Mouse (Mus musculus) kidney, embryonic 15.5 days (tissue): ENCODE data around the gene Ttll1. TPM values are rescaled to one million over a fixed set of nuclear protein-coding genes. Genes with fewer than 3 reads are reported as not detected.

Source experiments
- ATAC-seq: fragments of 200-750 bp; cut with Nextera tagmentation; replicated peaks from 2 replicates; pipeline ENCODE4 v1.8.0; 2017; ENCODE audit warnings: moderate TSS enrichment; ENCODE audit not compliant: low FRiP score
- H3K27ac ChIP-seq: fragments of 300-500 bp; sonication (generic); 2 replicates; pipeline ENCODE4 v1.5.1; 2015; ENCODE audit warnings: mild to moderate bottlenecking, inconsistent platforms
- H3K27me3 ChIP-seq: fragments of 300-500 bp; sonication (generic); 2 replicates; pipeline ENCODE4 v1.6.1; 2015; ENCODE audit warnings: inconsistent platforms
- H3K36me3 ChIP-seq: fragments of 300-500 bp; sonication (generic); 2 replicates; pipeline ENCODE4 v1.6.1; 2015; ENCODE audit warnings: inconsistent platforms
- H3K4me1 ChIP-seq: fragments of 300-500 bp; sonication (generic); 2 replicates; pipeline ENCODE4 v1.6.1; 2015; ENCODE audit warnings: inconsistent platforms
- H3K4me2 ChIP-seq: fragments of 300-500 bp; sonication (generic); 2 replicates; pipeline ENCODE4 v1.6.1; 2015; ENCODE audit warnings: moderate library complexity, mild to moderate bottlenecking, inconsistent platforms
- H3K4me3 ChIP-seq: fragments of 300-500 bp; sonication (generic); replicated peaks from 2 replicates; pipeline ENCODE4 v1.5.1; 2015; ENCODE audit warnings: mild to moderate bottlenecking, inconsistent platforms
- H3K9ac ChIP-seq: fragments of 300-500 bp; sonication (generic); 2 replicates; pipeline ENCODE4 v1.6.1; 2015; ENCODE audit warnings: mild to moderate bottlenecking, inconsistent platforms
- H3K9me3 ChIP-seq: fragments of 300-500 bp; sonication (generic); replicated peaks from 2 replicates; pipeline ENCODE4 v1.6.1; 2016; ENCODE audit warnings: inconsistent platforms
- WGBS: fragments of 180-500 bp; shearing (Covaris S2); methylation state at CpG from one replicate; pipeline ENCODE4 v1.1.7; 2015; ENCODE audit warnings: mixed read lengths; 5-methylcytosine and 5-hydroxymethylcytosine counted together
- polyA plus RNA-seq: library from polyadenylated mRNA; unstranded; fragments of >200 nt; fragmentation: Nextera tagmentation; extraction: Ambion mirVana; gene quantifications from 2 replicates; pipeline ENCODE4 v1.2.1, GENCODE M21; 2015

Ttll1 gene
- polyA plus RNA-seq, 1 experiment from 2014 or later, result 28.7 TPM

DNA sequence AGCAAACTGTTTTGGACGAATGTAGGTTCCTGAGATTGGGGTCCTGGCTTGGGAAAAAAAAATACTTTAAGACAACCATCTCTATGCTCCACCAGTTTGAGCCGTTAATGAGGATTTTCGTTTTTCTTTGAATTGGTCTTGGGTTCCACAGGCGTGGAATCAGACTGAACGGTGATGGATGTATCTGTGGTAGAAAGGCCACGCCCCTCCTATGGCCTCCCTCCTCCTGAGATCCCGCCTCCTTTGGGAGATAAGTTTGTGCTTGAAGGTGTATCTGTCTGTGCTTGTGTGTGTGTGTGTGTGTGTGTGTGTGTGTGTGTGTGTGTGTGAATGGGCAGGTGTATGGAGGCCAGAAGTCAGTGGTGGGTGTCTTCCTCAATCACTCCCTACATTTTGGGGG is 21.9 kb upstream of the Ttll1 start:
- Histone ChIP-seq H3K36me3 (no peaks in the 10 kb centered on the region), H3K9ac (no peak overlapping the region), H3K4me1 (peaks cover 41% of the 10 kb centered on the region), H3K4me2 (no peak overlapping the region), H3K27me3 (peaks cover 7% of the 10 kb centered on the region), H3K27ac (no peak overlapping the region), H3K9me3 (no peaks in the 10 kb centered on the region), H3K4me3 (no peak overlapping the region)
- 70% methylated on average over 7 of the region's 7 CpGs for WGBS
- no peak for ATAC-seq

DNA sequence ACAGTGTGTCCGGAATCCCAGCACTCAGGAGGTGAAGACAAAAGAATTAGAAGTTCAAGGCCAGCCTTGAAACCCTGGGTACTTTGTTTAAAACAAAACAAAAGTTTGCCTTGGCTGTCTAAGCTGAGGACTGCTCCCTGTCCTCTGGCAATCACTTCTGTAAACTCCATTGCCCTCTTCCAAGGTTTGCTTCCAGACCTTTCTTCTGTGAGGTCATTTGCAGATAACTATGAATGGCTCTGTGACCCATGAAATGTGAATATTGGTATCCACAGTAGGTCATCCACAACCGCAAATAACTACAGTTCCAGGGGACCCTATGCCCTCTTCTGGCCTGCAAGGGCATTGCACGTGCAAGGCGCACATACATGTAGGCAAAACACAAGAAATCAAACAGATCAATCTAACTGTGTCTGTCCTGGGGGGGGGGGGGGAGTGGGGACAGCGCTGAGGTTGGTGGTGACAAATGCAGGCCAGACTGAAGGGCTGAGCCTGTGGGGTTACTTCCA is 21.3 kb upstream of the Ttll1 start:
- Histone ChIP-seq H3K4me2 (no peak overlapping the region), H3K4me3 (no peak overlapping the region), H3K27ac (no peak overlapping the region), H3K9me3 (no peaks in the 10 kb centered on the region), H3K4me1 (peaks cover 47% of the 10 kb centered on the region), H3K9ac (no peak overlapping the region), H3K36me3 (no peaks in the 10 kb centered on the region), H3K27me3 (peaks cover 13% of the 10 kb centered on the region)
- no peak for ATAC-seq
- WGBS, result 88% methylated on average over 5 of the region's 5 CpGs

- no peak overlapping the region for H3K9ac ChIP-seq
- H3K9me3 ChIP-seq, result no peaks in the 10 kb centered on the region
- H3K36me3 ChIP-seq, result no peaks in the 10 kb centered on the region
- H3K27me3 ChIP-seq, result peaks cover 26% of the 10 kb centered on the region
- ATAC-seq, result 0 out of 2 replicates have a peak, but pooled peaks have one; percentile 26
- no peak overlapping the region for H3K4me2 ChIP-seq
- peaks cover 58% of the 10 kb centered on the region for H3K4me1 ChIP-seq
- no peak overlapping the region for H3K4me3 ChIP-seq
- WGBS, result 57% methylated on average over 6 of the region's 6 CpGs
- H3K27ac ChIP-seq, result peak overlapping the region; percentile 82
These were observed 20.0 kb upstream of the Ttll1 start for GRCm38 (mm10) chr15:83530688-83531087.

- Histone ChIP-seq H3K9me3 (no peaks in the 10 kb centered on the region), H3K27ac (peak overlapping the region; percentile 82), H3K4me2 (no peak overlapping the region), H3K27me3 (peaks cover 30% of the 10 kb centered on the region), H3K4me3 (no peak overlapping the region), H3K9ac (no peak overlapping the region), H3K36me3 (no peaks in the 10 kb centered on the region), H3K4me1 (peaks cover 58% of the 10 kb centered on the region)
- 43% methylated on average over 9 of the region's 9 CpGs for WGBS
- no peak for ATAC-seq
These were observed 19.5 kb upstream of the Ttll1 start for GRCm38 (mm10) chr15:83530233-83530632.

DNA sequence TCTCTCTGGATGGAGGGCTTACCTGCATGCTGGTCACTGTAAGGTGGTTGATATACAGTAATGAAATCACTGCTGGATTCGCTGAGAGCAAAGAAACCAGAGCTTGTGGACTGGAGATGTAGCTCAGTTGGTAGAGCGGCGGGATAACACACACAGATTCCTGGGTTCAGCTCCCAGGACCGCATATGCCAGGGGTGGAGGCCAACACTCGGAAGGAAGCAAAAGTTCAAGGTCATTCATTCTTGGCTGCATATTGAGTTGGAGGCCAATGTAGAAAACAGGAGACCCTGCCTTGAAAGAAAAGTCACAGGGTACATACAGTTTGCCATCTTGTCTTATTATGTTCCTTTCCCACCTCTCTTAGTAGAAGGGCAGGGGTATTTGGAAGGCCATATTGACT is 19.1 kb upstream of the Ttll1 start:
- 64% methylated on average over 5 of the region's 5 CpGs for WGBS
- no peak overlapping the region for H3K9ac ChIP-seq

GRCm38 (mm10) chr15:83528892-83529291 is 18.2 kb upstream of the Ttll1 start:
- no peak overlapping the region for H3K4me3 ChIP-seq
- H3K27me3 ChIP-seq, result peaks cover 41% of the 10 kb centered on the region
- H3K36me3 ChIP-seq, result no peaks in the 10 kb centered on the region
- no peak overlapping the region for H3K9ac ChIP-seq
- no peaks in the 10 kb centered on the region for H3K9me3 ChIP-seq
- WGBS, result 65% methylated on average over 4 of the region's 4 CpGs
- peak overlapping the region; percentile 59 for H3K27ac ChIP-seq
- no peak overlapping the region for H3K4me2 ChIP-seq
- peaks cover 57% of the 10 kb centered on the region for H3K4me1 ChIP-seq
- no peak for ATAC-seq

More for the DNA sequence above, 19.1 kb upstream of the Ttll1 start:
- Histone ChIP-seq H3K27me3 (peaks cover 34% of the 10 kb centered on the region), H3K4me3 (no peak overlapping the region), H3K27ac (peak overlapping the region; percentile 59), H3K36me3 (no peaks in the 10 kb centered on the region), H3K9me3 (no peaks in the 10 kb centered on the region), H3K4me1 (peaks cover 57% of the 10 kb centered on the region), H3K4me2 (peak overlapping the region; percentile 20; the same call in 1 of the 2 replicates)
- no peak for ATAC-seq

DNA sequence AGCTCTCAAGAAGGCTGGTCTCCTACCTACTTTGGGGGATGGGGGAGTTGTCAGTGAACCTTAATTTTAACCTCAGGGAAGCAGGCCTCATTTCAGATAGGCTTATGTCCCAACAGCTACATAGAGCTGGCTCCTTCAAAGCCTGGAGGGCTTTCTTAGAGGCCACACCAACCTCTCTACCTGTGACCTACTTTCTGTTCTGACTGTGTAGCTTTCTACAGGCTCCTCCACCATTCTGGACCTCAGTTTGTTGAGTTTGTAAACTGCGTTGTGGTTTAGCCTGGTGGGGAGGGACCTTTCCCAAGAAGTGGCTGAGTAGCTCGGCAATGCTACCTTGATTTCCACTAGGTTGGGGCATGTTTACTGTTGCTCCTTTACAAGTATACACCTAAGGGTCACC is 17.1 kb upstream of the Ttll1 start:
- Histone ChIP-seq H3K36me3 (no peaks in the 10 kb centered on the region), H3K4me2 (peak overlapping the region; percentile 98), H3K4me1 (peaks cover 63% of the 10 kb centered on the region), H3K9me3 (no peaks in the 10 kb centered on the region), H3K9ac (no peak overlapping the region; the same call in 1 of the 2 replicates), H3K27me3 (peaks cover 41% of the 10 kb centered on the region), H3K27ac (no peak overlapping the region), H3K4me3 (peak overlapping the region; percentile 60)
- ATAC-seq, result no peak
- 81% methylated on average over 2 of the region's 2 CpGs for WGBS

GRCm38 (mm10) chr15:83527092-83527437 is 16.4 kb upstream of the Ttll1 start:
- Histone ChIP-seq H3K9me3 (no peaks in the 10 kb centered on the region), H3K27me3 (peaks cover 41% of the 10 kb centered on the region), H3K4me2 (peak overlapping the region; percentile 98), H3K9ac (peak overlapping the region; percentile 50), H3K36me3 (no peaks in the 10 kb centered on the region), H3K27ac (no peak overlapping the region), H3K4me3 (peak overlapping the region; percentile 60), H3K4me1 (peaks cover 65% of the 10 kb centered on the region)
- WGBS, result under 1% methylated on average over 26 of the region's 26 CpGs
- 0 out of 2 replicates have a peak, but pooled peaks have one; percentile 10 for ATAC-seq

DNA sequence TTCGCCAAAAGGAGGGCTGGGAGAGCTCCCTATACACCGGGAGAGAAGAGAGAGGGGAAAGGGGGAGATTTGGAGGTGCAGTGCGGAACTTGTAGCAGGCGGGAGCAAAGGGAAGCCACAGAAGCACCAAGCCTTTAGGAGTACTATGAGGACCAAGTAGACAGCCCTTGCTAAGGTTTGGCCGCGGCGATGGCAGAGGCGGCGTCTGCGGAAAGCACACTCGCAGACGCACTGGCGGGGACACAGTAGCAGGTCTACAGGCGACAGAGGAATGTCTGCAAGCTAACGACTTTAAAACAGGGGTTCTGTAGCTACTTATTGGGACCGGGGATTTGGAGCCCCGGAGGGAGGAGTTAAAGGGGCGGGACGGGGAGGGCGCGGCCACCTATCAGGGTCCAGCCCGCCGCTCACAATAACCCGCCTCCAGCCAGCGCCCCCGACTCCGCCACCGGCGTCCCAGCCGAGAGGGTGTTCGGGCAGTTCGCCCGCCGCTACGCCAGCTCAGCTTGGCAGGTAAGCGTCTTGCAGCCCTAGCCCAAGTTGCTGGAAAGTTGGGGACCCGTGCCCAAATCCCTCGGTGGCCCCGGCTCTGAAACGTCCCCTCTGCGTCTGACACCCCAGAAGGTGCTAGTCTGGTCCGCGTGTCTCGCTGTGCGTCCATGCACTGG is 15.9 kb upstream of the Ttll1 start, which contains the start of gene Bik:
Bik (plus strand) TSS at position 439 of the 668 bp plus-strand sequence.
- Histone ChIP-seq H3K4me2 (peak within 1 kb of the TSS; percentile 98), H3K4me3 (peak within 1 kb of the TSS; percentile 60), H3K27ac (no peak within 1 kb of the TSS), H3K9me3 (no peaks in the 10 kb centered on the region), H3K36me3 (no peaks in the 10 kb centered on the region), H3K9ac (peak within 1 kb of the TSS; percentile 50), H3K4me1 (peaks cover 65% of the 10 kb centered on the region), H3K27me3 (peaks cover 41% of the 10 kb centered on the region)
- under 1% methylated on average over 40 of the region's 45 CpGs for WGBS
- peak; percentile 80 for ATAC-seq

DNA sequence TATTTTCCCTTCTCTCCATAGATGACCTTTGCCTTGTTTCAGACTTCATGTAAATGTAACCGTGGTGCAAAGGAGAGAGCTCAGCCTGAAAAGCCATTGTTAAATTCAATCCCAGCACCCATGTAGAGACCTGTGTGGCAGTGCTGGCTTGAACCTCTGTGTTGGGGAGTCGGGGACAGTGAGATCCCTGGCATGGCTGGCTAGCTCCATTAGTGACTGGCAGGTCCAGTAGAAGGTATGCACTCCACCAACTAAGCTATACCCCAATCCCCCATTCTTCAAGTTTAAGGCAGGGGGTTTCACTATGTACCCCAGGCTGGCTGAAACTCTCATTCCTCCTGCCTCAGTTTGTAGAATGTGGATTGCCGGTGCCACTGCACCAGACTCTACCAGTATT is 13.6 kb upstream of the Ttll1 start:
- ATAC-seq, result no peak
- Histone ChIP-seq H3K9me3 (no peaks in the 10 kb centered on the region), H3K4me1 (peaks cover 49% of the 10 kb centered on the region), H3K27ac (no peak overlapping the region), H3K36me3 (no peaks in the 10 kb centered on the region), H3K4me3 (no peak overlapping the region), H3K27me3 (peaks cover 41% of the 10 kb centered on the region), H3K4me2 (no peak overlapping the region), H3K9ac (no peak overlapping the region)
- WGBS, result 84% methylated on average over 3 of the region's 3 CpGs

GRCm38 (mm10) chr15:83523638-83524332 is 13.1 kb upstream of the Ttll1 start:
- WGBS, result 63% methylated on average over 14 of the region's 14 CpGs
- Histone ChIP-seq H3K27ac (no peak overlapping the region), H3K9me3 (no peaks in the 10 kb centered on the region), H3K4me1 (peaks cover 48% of the 10 kb centered on the region), H3K9ac (no peak overlapping the region), H3K4me2 (no peak overlapping the region), H3K36me3 (no peaks in the 10 kb centered on the region), H3K4me3 (no peak overlapping the region), H3K27me3 (peaks cover 41% of the 10 kb centered on the region)
- ATAC-seq, result no peak

DNA sequence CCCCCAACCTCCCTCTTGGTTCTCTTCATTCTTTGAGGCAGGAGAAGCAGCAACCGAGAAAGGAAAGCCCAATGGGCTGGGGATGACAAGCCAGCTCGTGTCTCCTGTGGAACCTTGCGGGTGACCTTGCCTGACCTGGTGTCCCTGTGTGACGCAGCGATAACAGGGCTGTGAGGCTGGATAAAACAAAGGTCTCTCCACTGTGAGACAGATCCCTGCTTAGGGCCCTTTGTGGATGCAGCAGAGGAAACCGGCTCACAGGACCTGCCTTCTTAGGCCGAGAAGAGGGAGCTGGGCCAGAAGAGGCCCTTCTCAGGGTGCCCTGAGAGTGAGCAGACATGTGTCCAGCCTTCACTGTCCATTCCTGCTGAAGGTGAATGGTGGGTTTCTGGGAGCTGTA is 12.5 kb upstream of the Ttll1 start:
- H3K9ac ChIP-seq, result no peak overlapping the region
- WGBS, result 39% methylated on average over 7 of the region's 7 CpGs
- H3K4me3 ChIP-seq, result no peak overlapping the region
- H3K27ac ChIP-seq, result no peak overlapping the region
- no peak for ATAC-seq
- no peaks in the 10 kb centered on the region for H3K9me3 ChIP-seq
- H3K4me2 ChIP-seq, result no peak overlapping the region
- peaks cover 48% of the 10 kb centered on the region for H3K4me1 ChIP-seq
- H3K27me3 ChIP-seq, result peaks cover 40% of the 10 kb centered on the region
- H3K36me3 ChIP-seq, result no peaks in the 10 kb centered on the region
